Mouse (Mus musculus): ENCODE data around the gene Atp6v1d.

Gene Atp6v1d

DNA sequence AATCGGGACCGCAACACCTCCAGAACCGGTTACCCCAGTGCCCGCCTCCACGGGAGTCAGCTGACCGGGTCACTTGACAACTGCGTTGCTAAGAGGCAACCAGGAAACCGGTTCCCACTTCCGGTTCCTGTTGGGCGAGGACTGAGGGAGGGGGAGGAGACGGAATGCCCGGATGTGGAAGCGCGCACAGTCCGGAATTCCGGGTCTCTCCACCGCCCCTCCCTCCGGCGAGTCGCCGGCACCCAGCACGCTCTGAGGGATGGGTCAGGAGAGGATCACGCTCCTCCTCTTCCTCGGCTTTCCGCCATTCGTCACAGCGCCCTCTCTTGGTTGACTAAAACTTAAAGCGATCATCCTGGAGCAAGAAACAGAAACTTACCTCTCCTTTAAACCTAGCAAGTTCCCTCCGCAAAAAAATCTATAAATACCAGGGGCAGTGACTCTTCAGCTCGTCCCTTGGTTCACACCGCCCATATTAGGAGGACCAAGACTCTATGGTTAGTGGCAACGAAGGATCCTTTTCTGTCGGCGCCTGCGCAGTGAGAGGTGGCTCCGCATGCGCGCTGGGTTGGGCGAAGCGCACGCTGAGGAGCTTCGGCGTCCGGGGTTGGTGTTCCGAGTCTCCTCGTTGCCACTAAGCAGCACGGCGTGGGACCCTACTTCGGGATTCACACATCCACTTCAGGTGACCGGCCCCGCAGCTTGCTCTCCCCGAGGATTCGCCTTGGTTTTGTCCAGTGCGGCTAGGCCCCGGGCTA lies at the start of gene Atp6v1d, which contains the start of gene Eif2s1:
Gene Atp6v1d, minus strand, starts transcription at position 143 of the 758 bp plus-strand sequence.
Gene Eif2s1, plus strand, starts transcription at position 324 of the 758 bp plus-strand sequence.
- peak; percentile 98 to 100 for DNase-seq

DNA sequence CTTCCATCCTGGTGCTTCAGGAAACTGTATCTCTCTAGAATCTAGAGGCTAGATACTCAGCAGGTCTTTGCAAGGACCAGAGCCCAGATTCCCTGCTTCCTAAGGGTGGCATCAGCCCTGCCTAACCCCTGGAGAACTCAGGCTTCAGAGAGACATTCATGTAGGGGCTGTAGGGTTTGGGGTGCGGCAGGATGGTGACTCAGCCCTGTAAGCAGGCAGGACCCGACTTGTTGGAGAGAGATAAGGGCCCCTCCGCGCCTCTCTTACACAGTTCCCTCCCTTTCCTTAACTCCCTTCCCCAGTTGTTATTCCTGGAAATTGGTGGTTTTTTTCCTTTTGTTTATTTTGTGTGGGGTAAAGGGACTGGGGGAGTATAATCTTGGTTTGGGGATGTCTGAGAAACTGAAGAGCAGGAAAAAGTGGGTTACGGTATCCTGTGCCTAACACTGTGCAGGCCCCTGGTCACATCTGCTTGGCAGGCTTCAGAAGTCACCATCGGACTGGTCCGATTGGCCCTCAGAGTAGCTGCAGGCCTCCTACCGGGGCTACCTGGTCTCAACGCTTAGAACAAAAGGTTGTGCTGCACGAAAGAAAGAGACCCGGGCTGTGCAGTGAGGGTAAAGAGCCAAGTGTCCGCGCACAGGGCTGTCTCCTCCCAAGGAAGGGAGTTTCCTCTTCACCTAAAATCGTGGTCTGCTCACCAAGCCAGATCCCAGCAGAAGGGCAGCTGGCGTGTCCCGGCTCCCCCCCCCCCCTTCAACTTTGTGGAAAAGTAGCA lies 49.4 kb upstream of the Atp6v1d start:
- no peak for DNase-seq

GRCm38 (mm10) chr12:78908081-78908605 lies 46.7 kb upstream of the Atp6v1d start:
- no peak for DNase-seq

DNA sequence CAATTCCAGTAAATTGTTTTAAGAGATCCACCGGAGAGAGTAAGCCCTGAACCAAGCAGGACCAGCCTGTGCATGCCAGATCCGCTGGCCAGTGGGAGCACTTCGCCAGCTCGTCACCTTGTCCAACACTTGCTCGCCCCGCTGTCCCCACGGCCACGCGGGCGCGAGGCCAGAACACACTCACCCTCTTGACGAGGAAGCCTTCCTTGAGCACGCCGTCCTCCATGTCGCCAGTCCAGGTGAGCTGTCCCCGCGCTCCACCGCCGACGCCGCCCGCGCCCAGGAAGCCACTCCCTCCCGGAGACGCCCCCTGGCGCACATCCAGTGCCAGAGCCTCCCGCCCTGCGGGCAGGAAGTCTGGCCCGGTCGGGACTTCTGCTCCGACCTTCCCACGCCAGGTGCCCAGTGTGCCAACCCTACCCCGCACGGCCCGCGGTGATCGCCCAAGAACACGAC lies 45.3 kb upstream of the Atp6v1d start, which contains the start of gene Plek2:
Gene Plek2, minus strand, starts transcription at position 258 of the 456 bp plus-strand sequence.
- peak; percentile 78 to 79 for DNase-seq

DNA sequence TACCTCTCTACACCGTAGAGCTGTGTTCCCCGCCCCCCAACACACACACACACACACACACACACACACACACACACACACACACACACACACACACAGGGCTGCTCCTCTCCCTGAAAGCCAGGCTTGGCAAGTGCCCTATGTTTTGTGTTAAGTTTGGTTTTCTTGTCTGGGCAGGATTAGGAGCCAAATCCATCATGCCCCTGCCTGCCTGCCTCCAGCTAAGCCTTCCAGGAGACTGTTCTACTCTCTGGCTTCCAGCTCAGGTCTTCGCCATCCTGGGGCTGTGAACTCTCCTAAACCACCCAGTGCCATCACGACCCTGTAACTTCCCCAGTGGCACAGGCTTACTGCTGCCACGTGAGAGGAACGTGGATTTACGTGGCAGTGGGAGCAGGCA lies 43.1 kb upstream of the Atp6v1d start:
- no peak for DNase-seq

GRCm38 (mm10) chr12:78903313-78903712 lies 41.9 kb upstream of the Atp6v1d start:
- no peak for DNase-seq

DNA sequence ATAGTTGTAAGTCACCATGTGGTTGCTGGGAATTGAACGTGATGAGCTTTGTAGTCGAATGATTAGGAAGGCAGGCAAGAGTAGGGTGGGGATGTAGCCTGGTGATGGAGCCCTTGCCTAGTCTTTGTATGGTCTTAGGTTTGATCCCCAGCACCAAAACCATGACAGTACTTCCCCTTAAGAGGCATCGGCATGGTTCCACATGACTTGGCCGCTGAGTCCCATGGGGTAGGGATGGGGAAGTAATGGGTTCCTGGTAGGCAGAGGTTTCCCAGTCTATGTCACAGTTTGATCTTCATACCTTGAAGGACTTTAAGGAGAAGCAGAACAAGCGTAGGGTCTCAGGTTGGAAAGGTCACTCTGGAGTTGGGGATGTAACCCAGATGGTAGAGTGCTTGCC lies 40.0 kb upstream of the Atp6v1d start:
- DNase-seq, result no peak

GRCm38 (mm10) chr12:78897861-78898260 lies 36.4 kb upstream of the Atp6v1d start:
- no peak for DNase-seq

DNA sequence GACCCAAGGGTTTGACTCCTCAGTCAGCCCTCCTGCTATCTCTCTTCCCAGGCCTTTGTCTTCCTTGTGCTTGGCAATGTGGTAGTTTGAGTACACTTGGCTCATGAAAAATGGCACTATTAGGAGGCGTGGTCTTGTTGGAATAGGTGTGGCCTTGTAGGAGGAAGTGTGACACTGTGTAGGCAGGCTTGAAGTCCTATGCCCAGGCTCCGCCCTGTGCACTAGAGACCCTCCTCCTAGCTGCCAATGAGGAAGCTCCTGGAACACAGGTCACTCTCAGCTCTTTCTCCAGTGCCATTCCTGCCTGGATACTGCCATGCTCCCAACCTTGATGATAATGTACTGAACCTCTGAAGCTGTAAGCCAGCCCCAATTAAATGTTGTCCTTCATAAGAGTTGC lies 29.7 kb upstream of the Atp6v1d start:
- DNase-seq, result no peak

- DNase-seq, result no peak
Observed at GRCm38 (mm10) chr12:78890062-78890461, 28.6 kb upstream of the Atp6v1d start.

DNA sequence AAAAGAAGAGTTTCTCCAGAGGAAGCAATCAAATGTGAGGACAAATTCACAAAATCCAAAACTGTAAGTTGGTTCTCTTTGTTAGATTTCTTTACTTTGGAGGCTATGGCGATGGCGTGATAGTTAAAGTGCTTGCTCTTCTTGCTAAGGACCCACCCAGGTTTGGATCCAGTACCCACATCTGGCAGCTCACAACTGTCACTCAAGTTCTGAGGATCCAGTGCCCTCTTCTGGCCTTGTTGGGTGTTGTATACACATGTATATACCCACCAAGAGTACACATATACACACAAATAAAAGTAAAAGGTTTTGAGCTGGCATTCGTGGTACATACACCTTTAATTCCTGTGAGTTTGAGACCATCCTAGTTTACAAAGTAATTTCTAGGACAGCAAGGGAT lies 13.1 kb upstream of the Atp6v1d start:
- DNase-seq, result no peak

DNA sequence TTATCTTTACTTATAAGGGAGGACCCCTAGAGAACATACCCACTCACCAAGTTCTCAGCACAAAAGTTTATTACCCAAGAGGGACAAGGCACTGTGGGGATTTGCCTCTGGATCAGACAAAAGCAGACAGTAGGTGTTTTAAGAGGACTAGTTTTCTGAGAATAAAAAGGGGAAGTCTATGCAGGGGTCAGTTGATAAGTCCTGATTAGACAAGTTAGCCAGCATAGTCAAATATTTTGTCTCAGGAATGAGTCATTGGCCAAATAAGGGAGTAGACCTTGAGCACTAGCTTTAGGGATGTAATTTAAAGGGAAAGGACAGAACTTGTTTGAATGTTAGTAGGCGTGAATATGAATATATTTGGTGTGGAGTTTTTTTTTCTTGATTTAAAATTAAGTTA lies 6.7 kb upstream of the Atp6v1d start:
- DNase-seq, result no peak

- no peak for DNase-seq
Observed at GRCm38 (mm10) chr12:78865434-78865833, 4.0 kb upstream of the Atp6v1d start.

DNA sequence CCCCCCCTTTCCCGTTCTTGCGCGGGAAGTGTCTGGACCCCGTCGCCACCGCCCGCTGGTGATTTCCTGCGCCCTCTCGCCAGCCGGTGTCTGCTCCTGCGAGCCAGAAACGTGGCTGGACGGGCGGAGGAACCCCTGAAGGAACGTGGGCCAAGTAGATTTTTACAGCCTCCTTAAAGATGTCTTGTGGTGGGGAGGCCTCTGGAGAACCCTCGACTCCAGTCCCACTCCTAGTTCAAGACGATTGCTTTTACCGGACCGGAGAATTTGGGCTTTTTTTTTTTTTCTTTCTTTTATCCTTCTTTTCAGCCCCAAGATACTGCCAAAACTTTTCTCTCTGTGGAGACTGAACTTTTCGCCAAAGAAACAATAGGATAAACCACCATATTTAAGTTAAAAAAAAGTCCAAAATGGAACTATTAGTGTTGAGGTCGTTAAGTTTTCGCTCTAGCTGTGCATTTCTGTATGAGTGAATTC lies 854 bp upstream of the Atp6v1d start:
- no peak for DNase-seq

- DNase-seq, result no peak
Observed at GRCm38 (mm10) chr12:78860921-78861495, 430 bp downstream of the Atp6v1d start.

DNA sequence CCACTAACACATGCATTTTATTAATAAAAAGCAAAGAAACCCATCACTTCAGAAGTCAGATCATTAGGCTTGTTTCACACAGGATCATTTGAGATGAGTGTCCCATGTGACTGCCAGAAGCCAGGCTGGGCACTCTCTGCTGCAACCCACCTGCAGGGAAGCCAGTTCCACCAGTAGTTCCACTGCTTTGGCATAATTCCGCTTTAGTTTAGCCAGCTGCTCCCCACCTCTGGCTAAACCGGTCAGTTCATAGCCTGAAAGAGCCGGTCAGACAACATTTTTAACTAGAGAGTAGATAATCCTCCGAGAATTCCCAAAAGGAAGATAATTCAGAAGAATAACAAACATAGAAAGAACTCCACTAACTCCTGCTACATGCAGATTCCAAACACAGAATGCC lies 13.2 kb downstream of the Atp6v1d start:
- no peak for DNase-seq

GRCm38 (mm10) chr12:78842429-78842828 lies 19.0 kb downstream of the Atp6v1d start:
- DNase-seq, result no peak

GRCm38 (mm10) chr12:78839906-78840305 lies 21.5 kb downstream of the Atp6v1d start:
- no peak for DNase-seq

DNA sequence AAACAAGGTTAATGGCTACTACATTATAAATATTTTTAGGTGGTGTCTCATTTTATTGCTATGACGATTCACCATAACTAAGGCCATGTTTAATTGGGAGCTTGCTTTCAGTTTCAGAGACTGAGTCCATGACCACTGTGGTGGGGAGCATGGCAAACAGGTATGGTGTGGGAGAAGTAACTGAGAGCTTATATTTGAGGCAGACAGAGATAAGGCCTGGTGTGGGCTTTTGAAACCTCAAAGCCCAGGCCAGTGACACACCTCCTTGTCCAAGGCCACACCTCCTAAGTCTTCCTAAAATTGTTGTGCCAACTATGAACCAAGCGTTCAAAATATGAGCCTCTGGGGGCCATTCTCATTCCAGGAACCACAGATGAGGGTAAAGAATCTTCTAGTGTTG lies 26.9 kb downstream of the Atp6v1d start:
- no peak for DNase-seq

DNA sequence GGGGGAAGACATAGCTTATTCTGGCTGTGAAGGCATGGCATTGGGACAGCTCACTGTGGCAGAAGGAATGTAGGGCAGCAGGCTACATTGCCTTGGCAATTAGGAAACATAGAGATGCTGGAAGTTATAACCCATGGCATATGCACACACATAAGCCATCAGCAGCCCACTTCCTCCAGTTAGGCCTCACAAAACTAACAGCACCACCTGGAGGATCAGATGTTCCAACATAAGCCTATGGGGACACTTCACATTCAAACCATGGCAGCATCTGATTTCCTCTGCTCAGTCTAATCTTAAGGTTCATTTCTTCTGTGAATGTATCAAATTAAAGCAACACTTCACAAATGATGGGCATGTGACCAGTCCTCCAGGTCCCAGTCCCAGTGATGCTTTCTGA lies 47.0 kb downstream of the Atp6v1d start:
- no peak for DNase-seq

DNA sequence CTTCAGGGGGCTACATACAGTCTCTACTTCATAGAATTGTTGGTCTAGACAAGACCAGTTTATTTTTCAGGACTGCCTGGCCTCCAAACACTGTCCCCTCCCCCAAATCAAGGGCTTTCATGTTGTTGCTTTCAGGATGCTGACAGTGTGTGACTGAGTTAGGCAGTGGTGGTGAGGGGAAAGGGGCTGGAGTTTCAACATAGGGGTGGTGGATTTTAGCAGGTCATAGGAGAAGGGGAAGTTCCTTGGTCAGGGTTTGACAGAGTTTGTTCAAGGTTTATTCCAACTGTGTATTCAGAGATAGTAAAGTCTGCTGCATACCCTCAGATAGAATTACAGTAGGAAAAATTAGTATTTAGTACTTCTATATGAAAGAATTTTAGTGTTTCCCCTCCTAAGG lies 59.6 kb downstream of the Atp6v1d start:
- no peak for DNase-seq

GRCm38 (mm10) chr12:78800036-78800435 lies 61.4 kb downstream of the Atp6v1d start:
- DNase-seq, result no peak

DNA sequence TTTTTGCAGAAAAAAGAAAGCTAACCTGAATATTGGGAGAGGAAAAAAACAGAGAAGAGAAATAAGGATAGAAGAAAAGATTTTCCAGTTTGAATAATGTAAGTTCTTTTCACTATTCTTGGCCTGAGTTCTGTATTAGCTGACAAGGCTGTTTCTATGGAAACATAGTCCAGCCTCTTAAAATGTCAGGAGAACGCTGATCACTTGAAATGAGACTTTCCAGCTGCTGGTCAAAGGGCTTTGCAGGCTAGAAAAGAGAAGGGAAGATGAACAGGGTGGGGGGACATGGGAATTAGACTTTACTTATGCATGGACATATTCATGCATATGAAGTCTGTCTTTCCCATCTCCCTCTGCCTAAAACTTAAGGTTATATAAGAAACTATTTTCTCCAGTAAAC lies 67.2 kb downstream of the Atp6v1d start:
- no peak for DNase-seq

All from cerebellum, adult 18-20 months (tissue).